Mouse (Mus musculus) brain, embryonic 14.5 days (tissue): ENCODE results near the gene 9930022D16Rik. TPM values are rescaled to one million over a fixed set of nuclear protein-coding genes. Genes with fewer than 3 reads are reported as not detected.

Experiments
- DNase-seq: peaks from one replicate; pipeline ENCODE4 v3.0.0-alpha.2; 2011; ENCODE audit warnings: low read depth
- CTCF ChIP-seq: fragments of 200-500 bp; IDR thresholded peaks from 2 replicates; pipeline ENCODE4 v1.5.1; 2012; ENCODE audit warnings: inconsistent platforms, mild to moderate bottlenecking, moderate library complexity, borderline replicate concordance; ENCODE audit not compliant: insufficient read depth, insufficient read length; ENCODE audit errors: extremely low read depth
- POLR2A ChIP-seq: fragments of 200-500 bp; IDR thresholded peaks from 2 replicates; pipeline ENCODE4 v1.6.1; 2012; ENCODE audit warnings: mild to moderate bottlenecking, inconsistent platforms, borderline replicate concordance; ENCODE audit not compliant: poor library complexity, insufficient read depth, insufficient read length, severe bottlenecking; ENCODE audit errors: extremely low read depth
- polyA plus RNA-seq: library from polyadenylated mRNA; depleted of rRNA; stranded (reverse); fragments of >200 nt; gene quantifications from 2 replicates; pipeline ENCODE4 v1.2.3, GENCODE M21; 2012

9930022D16Rik gene
- polyA plus RNA-seq, 1 experiment: not detected

DNA sequence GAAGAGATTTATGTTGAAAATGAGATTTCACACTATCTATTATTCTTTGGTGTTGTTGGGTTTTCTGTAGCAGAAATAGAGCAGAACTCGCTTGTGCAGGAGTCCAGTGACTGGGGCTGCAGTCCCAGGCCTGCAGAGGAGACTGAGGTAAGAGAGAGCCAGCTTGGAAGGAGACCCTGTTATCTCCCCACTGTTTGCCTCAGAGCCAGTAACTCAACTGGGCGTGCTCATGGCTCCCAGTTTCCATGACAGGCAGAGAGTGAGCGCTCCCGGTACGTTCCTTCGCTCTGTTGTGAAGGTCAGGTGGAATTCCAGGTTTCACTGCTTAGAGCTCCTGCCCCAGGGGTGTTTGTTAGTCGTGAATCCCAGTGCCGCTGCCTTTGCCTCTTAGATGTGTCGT lies 21.1 kb upstream of the 9930022D16Rik start:
- TF ChIP-seq CTCF (no peak), POLR2A (no peak)
- DNase-seq: no peak

DNA sequence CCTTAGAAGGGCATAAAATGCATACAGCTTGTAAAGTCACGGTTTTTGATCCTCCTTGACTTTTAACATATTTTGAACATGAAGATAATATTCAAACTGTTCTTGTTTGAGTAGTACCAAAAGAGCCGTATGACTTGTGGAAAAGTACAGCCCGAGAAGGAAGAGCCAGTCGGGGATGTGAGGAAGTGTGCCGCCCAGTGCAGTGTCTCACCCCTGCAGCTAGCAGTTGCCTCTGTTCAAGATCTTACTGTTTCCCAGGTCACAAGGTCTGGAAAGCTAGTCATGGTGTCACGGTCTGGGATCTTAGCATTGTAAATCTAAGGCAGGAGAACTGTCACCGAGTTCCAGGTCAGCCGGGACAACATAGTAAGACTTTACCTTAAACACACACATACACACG lies 19.0 kb upstream of the 9930022D16Rik start:
- TF ChIP-seq POLR2A: no peak
- TF ChIP-seq CTCF: no peak
- no peak for DNase-seq

DNA sequence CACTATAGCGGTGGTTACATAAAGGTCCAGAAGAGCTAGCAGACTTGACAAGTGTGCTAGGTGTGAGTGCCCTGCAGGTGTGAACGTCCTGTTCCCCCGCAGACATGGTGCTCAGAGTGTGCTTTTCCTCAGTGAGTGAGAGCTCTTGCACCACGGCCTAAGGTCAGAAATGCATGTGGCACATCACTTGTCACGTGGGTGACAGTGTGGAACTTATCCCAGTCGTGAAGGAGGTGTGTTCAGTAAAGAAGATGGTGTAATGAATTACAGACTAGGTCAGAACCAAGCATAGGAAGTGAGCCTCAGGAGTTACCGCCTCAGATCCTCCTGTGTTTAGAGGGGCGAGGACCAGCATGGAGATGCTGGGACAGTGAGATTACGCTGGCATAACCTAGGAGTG lies 18.4 kb upstream of the 9930022D16Rik start:
- TF ChIP-seq CTCF: no peak
- TF ChIP-seq POLR2A: no peak
- DNase-seq: no peak

DNA sequence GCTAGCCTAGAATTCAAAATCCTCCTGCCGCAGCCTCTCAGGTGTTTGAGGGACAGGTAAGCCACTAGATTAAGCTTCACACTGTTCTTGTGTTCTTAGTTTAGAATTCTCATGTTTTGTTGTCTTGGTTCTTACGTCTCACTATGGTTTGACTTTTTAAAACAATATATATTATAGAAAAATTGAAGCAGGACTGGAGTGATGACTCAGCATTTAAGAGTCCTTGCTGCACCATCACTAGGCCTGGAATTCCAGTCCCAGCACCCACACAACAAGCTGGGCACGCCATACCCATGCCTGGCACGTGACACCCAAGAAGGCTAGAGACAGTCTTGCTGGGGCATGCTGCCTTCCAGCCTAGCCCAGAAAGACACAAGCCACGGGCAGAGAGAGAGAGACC lies 7.3 kb upstream of the 9930022D16Rik start:
- TF ChIP-seq CTCF: no peak
- TF ChIP-seq POLR2A: no peak
- no peak for DNase-seq

DNA sequence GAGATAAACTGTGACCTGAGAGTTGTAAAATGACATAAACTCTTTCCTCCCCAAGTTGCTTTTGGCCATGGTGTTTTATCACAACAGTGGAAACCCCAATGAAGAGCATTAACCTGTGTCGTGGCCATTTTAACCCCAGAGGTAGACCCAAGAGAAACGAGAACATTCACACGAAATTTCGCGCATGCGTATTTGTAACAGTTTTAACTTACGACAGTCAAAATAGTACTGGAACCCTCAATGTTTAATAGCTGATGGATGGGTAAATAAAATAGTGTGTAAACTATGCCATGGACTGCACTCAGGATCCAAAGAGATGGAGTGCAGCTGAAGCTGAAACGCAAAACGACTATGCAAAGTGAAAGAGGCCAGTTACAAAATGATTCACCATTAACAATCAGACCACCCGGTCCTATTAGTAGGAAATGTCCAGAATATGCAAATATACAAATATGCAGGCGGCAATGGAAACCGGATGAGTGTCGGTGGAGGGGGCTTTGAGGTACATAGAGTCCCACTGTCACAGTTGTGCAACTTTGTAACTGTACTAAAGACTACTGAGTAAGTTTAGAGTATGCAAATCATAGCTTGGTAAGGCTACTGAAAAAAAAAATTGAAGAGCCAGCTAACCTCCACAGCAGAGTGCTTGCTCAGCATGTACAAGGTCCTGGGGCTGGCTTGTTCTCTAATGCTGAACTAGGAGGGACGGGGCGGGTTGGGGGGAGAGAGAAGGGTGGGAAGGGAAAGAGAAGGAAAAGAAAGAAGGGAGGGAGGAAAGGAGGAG lies 3.3 kb upstream of the 9930022D16Rik start:
- no peak for DNase-seq
- TF ChIP-seq CTCF: no peak
- no peak for TF ChIP-seq POLR2A

DNA sequence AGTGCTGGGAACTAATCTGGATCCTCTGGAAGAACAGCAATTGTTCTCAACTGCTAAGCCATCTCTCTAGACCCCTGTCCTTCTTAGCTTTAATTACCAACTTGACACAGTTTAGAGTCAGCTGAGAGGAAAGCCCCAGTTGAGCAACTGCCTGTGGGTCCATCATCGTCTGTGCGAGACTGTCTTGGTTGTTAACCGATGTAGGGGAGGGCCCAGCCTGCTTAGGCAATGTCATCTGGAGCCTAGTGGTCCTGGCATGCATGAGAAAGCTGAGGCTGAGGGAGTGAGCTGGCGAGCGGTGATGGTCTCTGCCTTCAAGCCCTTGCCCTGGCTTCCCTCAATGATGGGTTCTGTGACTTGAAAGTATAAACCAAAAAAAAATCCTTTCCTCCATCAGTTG lies 1.1 kb downstream of the 9930022D16Rik start:
- no peak for DNase-seq
- TF ChIP-seq CTCF (no peak), POLR2A (no peak)

DNA sequence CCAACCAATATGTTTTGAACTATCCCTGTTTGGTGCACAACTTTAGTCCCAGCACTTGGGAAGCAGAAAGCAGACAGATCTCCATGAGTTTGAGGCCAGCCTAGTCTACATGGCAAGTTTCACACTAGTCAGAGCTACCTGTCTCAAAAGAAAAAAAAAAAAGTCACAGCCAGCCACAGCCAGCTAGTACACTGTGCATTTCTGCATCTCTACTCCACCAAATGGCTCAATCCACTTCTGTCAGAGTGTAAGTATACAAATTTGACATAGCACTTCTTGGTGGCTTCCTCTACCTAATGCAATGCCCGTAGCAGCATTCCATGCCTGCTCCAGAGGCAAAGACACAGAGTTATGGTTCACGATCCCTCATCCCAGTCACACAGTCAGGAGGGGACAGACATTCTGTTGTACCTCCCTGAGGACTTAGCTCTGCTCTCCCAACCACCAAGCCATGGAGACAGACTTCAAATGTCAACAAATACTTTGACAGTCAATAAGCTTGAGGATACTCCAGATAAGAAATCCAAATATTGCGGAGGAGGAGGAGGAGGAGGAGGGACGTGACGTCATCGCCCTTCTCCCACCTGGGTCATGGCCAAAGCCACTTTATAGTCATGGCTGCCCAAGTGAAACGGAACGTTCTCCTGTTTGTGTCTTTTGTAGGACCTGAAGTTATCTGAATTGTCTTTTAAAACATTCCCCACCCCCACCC lies 3.1 kb downstream of the 9930022D16Rik start:
- DNase-seq: no peak
- TF ChIP-seq POLR2A (no peak), CTCF (no peak)

DNA sequence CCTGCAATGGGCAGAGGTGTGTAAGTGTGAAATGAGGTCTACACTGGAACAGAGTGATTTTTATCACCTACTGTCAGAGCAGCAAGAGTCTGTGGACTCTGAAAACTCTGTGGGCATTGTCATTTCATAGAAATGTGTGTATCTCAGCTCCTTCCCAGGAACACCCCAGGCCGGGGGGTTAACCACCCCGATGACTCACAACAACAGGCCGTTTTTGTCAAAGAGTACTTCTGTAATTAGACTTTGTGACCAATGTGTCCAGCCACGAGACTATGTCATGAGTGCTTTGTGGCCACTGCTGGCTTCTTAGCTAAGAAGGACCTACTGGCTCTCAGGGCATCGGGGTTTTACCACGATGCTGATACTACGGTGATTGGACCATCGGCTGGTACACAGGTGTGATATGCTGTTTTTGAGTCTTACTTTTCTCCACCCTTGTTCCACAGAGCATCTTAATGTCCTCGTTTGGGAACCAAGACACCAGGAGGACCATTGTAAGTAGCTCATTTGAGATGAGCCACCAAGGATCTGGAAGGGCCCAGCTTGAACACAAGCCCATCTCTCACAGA lies 3.8 kb downstream of the 9930022D16Rik start:
- no peak for DNase-seq
- no peak for TF ChIP-seq POLR2A
- no peak for TF ChIP-seq CTCF

DNA sequence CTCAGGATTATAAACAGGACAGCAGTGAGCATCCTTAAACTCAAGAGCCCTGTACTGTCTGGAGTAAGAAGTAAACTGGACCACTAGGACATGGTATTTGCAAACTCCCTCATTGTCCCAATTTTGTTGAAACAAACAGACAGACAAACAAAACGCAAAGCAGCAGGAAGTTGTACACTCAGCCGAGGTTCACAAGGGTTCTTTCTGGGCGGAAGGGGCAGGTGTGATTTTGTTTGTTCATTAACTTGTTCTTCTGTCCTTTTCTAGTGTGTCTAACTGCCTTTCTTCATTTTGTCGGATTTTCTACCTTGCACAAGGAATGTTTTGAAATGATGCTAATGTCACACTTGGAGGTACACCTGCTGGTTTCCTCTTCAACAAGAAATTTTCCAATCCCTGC lies 5.7 kb downstream of the 9930022D16Rik start:
- TF ChIP-seq CTCF (no peak), POLR2A (no peak)
- no peak for DNase-seq

DNA sequence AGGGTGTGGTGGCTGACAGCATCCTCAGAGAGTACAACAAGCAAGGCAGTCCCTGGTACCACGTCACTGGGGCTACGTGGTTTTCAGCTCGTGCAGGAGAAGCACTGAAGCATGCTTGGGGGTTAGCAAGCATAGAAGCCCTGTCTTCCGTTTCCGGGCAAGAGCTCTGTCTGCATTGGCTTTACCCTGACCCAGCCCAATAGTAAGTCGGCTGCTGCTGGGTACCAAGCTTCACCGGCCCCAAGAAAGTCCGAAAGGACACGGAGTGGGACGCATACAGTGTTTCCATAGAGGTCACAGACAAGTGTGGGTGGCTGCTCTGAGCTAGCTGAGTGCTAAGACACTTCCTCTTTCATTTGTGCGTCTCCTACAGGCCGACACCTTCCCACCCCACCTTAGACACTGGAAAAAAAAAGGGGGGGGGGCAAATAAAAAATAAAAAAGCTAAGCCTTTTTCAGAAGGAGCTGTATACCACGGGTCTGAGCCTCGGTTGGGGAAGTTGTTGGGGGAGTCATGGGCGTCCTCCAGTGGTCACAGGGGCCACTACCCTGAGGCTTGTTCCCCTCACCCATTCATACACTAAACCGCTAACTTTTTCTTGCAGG lies 6.3 kb downstream of the 9930022D16Rik start:
- no peak for DNase-seq
- TF ChIP-seq POLR2A (no peak), CTCF (no peak)

DNA sequence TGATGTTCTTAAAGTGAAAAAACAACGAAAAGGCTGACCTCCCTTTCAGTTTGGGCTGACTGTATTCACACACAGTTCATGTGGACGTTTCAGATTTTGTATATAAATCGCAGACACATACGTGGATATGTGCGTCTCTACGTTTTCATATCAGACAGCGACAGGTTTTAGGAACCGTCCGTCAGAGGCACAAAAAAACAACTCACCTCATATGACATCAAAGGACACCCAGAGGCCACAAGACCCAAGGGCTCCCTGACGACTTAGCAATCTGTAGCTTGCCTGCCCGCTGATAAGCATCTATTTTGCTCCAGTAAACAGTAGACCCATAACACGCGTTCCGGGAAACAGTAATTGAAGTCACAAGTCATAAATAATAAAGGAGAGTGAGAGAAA lies 6.8 kb downstream of the 9930022D16Rik start:
- no peak for DNase-seq
- TF ChIP-seq POLR2A (no peak), CTCF (no peak)
